Mouse (Mus musculus) retina, postnatal 7 days (tissue): ENCODE results near the gene Dffa.

Source experiments
- DNase-seq: peaks from one replicate; pipeline ENCODE4 v3.0.0-alpha.2; 2012; ENCODE audit warnings: low read depth, low spot score

Gene Dffa

GRCm38 (mm10) chr4:149103875-149104561 lies at the start of gene Dffa:
Dffa (plus strand) TSS chr4:149104146.
- peak; percentile 86 for DNase-seq

DNA sequence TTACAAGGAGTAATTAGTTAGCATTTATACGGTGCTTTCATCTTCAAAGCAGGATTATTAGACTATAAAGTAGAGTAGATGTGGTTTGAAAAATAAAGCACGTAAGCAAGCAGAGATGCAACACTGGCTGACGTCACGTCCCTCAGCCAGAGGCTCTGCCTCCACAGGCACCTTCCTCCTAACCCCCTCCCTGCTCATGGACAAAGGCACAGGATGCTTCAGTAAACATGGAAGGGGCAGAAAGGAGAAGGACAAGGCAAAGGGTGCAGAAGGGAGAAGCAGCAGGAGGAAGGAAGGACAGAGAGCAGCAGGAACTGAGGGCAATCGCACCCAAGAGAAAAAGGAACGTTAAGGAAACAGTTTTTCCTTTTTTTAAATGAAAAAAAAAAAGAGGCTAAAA lies 48.1 kb upstream of the Dffa start:
- DNase-seq, result no peak

- no peak for DNase-seq
These were observed 47.0 kb upstream of the Dffa start for GRCm38 (mm10) chr4:149056957-149057356.

DNA sequence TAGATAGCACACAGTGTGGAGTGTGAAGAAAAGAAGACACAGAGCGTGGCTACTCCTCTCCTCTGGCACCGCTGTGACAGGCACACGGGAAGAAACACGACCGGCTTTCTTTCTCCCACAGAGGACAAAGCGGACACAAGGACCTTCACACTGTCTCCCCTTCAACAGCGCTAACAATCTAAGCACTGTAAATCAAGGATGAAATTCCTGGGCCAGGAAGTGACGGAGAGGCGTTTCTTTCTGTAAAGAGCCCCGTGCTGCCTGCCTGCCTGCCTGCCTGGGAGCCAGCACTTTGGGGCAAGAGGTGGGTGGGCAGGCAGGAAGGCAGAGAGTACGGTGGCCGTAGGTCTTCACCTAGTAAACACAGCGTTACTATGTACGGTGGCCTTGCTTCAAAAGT lies 46.5 kb upstream of the Dffa start:
- DNase-seq, result no peak

DNA sequence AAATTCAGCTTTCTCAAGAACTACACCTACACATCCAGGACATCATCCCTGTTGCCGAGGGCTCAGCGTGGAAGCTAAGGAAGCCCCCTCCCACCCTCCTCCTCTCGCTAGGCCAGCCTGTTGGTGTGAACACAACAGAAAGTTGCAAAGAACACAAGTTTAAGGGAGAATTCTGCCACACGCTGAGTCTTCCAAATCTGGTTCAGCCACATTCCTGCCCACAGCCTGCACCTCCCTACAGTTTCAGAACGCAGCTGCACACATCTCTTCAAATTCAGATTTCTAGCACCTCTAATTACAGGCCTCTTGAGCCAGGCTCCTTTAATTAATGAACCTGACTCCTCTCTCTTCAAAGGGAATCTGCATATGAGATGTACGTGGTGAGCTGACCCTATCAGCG lies 45.6 kb upstream of the Dffa start:
- no peak for DNase-seq

DNA sequence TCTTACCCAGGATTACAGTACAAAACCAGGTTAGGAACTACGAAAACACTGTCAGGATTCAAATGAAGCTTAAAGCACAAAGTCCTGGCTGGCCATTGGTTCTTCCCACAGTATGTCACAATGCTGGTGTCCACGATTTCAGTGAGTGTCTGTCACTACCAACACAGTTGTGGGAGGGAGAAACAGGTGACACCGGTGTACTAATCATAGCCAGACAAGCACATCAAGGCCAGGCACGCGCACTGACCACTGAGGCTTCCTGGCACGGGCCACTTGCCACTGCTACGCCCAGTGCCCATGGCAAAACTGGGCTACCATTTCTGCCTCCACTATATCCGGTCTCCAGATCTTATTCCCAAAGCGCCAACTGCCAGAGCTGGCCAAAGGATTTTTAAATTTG lies 44.2 kb upstream of the Dffa start:
- no peak for DNase-seq

GRCm38 (mm10) chr4:149060621-149061431 lies 43.1 kb upstream of the Dffa start:
- DNase-seq, result no peak

GRCm38 (mm10) chr4:149061432-149061718 lies 42.6 kb upstream of the Dffa start:
- no peak for DNase-seq

- DNase-seq, result no peak
These were observed 41.3 kb upstream of the Dffa start for GRCm38 (mm10) chr4:149062406-149063318.

- DNase-seq, result no peak
These were observed 39.7 kb upstream of the Dffa start for GRCm38 (mm10) chr4:149064061-149064854.

DNA sequence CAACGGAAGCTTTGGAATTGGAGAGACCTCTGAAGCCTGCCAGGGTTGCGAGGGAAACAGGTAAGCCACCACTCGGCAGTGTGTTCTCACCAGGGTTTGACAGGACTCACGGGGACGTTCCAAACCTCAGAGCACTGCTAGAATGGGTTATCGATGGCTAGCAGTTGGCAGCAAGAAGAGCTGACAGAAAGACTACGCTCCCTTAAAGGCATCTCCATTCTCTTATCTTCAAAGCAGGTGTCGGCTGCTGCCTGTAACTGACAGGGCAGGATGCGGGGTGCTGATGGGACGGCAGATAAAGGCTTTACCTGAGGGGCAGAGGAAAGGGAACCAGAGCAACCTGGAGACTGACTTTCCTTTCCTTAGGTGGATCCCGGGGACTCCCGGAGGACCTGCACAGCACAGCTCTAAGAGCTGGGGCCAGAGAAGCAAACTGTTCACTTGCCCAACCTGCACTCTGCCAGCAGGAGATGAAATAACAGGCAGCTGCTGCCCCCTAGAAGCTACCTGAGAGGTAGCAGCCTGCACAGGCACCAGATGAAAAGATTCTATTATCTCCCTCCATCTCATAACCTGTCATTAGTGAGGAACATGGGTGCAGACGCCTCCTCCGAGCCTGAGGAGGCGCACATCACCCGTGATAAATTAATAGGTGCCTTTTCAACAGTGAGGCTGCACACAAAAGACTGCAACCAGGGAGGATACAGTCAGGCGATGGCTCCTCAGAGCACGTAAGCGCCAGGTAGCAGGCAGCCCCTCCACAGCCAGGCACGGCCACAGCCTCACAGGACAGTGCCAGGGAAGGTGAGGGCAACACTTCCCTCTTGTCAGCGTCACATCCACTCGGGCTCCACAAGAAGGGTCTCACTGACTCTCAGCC lies 37.0 kb upstream of the Dffa start:
- DNase-seq, result no peak

- DNase-seq, result no peak
These were observed 28.9 kb upstream of the Dffa start for GRCm38 (mm10) chr4:149075073-149075472.

GRCm38 (mm10) chr4:149075871-149076575 lies 27.9 kb upstream of the Dffa start:
- peak; percentile 67 for DNase-seq

DNA sequence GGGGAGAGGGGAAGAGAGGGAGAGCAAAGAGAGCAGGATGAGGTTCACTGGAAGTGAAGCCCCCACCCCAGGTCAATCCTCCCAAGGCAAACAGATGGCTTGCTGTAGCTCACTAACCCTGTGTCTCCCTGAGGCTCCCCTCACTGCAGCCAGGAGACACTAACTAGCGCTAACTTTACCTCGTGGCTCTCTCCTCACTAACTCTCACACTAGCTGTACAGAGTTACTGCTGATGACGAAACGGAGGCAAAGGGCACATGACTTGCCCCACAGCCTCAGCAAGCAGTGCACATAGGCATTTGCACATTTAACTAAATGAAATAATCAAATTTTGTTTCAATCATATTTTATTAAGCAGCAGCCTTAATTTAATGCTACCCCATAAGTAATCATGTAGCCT lies 25.7 kb upstream of the Dffa start:
- no peak for DNase-seq

DNA sequence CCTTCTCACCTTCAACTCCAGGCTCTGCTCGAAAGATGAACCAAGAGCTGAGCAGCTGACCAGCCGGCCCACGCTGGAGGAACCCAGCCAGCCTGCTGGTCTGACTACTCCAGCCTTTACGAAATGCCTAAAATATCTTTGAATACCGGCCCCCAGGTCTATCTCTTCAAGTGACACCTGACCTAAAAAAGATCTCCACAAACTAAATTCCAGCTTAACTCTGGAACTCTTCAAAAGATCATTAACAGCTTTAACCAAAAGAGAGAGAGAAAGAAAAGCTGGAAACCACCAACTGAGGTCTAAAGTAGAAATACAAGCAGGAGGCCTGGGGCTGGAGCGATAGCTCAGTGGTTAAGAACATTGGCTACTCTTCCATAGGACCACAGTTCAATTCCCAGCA lies 24.3 kb upstream of the Dffa start:
- DNase-seq, result no peak

- no peak for DNase-seq
These were observed 23.8 kb upstream of the Dffa start for GRCm38 (mm10) chr4:149080111-149080510.

- DNase-seq, result no peak
These were observed 22.4 kb upstream of the Dffa start for GRCm38 (mm10) chr4:149081528-149081927.

- DNase-seq, result no peak
These were observed 18.6 kb upstream of the Dffa start for GRCm38 (mm10) chr4:149085381-149085780.

DNA sequence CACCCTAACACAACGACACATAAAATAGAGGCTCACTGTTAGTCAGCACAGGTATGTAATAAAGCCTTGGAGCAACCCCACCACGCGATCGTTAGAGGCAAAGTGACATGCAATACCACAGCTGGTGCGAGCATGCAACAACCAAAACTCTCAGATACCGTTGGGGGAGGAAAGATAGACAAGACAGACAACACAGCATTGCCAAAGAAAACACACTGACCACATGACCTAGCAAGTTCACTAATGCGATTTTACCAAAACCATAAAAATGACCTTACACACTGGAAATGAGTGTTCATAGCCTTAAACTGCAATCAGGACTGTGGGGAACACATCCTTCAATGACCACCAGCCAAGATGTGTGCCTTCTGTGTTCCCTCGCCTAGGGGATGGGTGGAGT lies 12.6 kb upstream of the Dffa start:
- no peak for DNase-seq

DNA sequence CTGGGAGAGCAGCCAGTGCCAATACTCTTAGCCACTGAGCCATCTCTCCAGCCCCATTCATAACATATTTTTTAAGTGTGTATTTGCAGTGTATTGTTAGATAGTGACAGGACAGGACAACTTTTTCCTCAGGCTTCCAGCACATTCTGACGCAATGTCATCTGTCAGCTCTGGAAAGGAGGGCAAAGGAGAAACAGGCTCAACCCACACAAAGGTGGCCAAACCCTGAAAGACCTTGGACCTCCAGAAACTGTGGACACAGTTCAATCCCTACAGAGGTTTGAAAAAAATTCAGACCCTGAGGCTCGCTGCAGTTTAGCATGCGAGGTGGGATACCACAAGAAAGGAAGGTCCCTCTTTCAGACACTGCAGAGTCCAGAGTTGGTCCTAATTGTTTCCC lies 6.0 kb upstream of the Dffa start:
- no peak for DNase-seq
